Mouse (Mus musculus): ENCODE measurements around the gene Gm43064.
A peak's percentile ranks its signal among the peaks of the same experiment; 100 is the strongest.

Gm43064 gene

GRCm38 (mm10) chr3:103852565-103853299, 43.4 kb downstream of the Gm43064 start:
- no peak for DNase-seq (ENCODE audit: low spot score in 2 of 2)

- no peak for DNase-seq (ENCODE audit: low spot score in 2 of 2)
Measured at GRCm38 (mm10) chr3:103853804-103854203, 44.4 kb downstream of the Gm43064 start.

GRCm38 (mm10) chr3:103857036-103857805, 47.8 kb downstream of the Gm43064 start:
- DNase-seq (ENCODE audit: low spot score in 2 of 2): no peak

- DNase-seq (ENCODE audit: low spot score in 2 of 2): no peak
Measured at GRCm38 (mm10) chr3:103857977-103858563, 48.7 kb downstream of the Gm43064 start.

- no peak for DNase-seq (ENCODE audit: low spot score in 2 of 2)
Measured at GRCm38 (mm10) chr3:103858881-103859801, 49.8 kb downstream of the Gm43064 start, which contains the start of gene Ptpn22. Gene Ptpn22, plus strand, starts transcription at chr3:103859795.

GRCm38 (mm10) chr3:103859851-103860391, 50.5 kb downstream of the Gm43064 start:
- no peak for DNase-seq (ENCODE audit: low spot score in 2 of 2)

GRCm38 (mm10) chr3:103862721-103863220, 53.4 kb downstream of the Gm43064 start:
- DNase-seq (ENCODE audit: low spot score in 2 of 2): no peak

GRCm38 (mm10) chr3:103864200-103864599, 54.8 kb downstream of the Gm43064 start:
- DNase-seq (ENCODE audit: low spot score in 2 of 2): no peak

- DNase-seq (ENCODE audit: low spot score in 2 of 2): no peak
Measured at GRCm38 (mm10) chr3:103867424-103867971, 58.1 kb downstream of the Gm43064 start.

- no peak for DNase-seq (ENCODE audit: low spot score in 2 of 2)
Measured at GRCm38 (mm10) chr3:103868008-103868407, 58.6 kb downstream of the Gm43064 start.

- DNase-seq (ENCODE audit: low spot score in 2 of 2): no peak
Measured at GRCm38 (mm10) chr3:103872663-103873098, 63.3 kb downstream of the Gm43064 start.

- DNase-seq (ENCODE audit: low spot score in 2 of 2): no peak
Measured at GRCm38 (mm10) chr3:103874329-103874728, 65.0 kb downstream of the Gm43064 start.

- no peak for DNase-seq (ENCODE audit: low spot score in 2 of 2)
Measured at GRCm38 (mm10) chr3:103885946-103886345, 76.6 kb downstream of the Gm43064 start.

GRCm38 (mm10) chr3:103887581-103887980, 78.2 kb downstream of the Gm43064 start:
- DNase-seq (ENCODE audit: low spot score in 2 of 2): peak in 1 of 2 experiments; percentile 47
